Mouse (Mus musculus) urinary bladder, postnatal 14 days (tissue): ENCODE results near the gene Pgr15l.

Experiments used
- DNase-seq: peaks from one replicate; pipeline ENCODE4 v3.0.0; 2021; ENCODE audit warnings: low spot score

Gene Pgr15l

GRCm38 (mm10) chrX:97072369-97072768, at the start of gene Pgr15l:
Gene Pgr15l (plus strand): TSS chrX:97072596.
- DNase-seq: no peak

GRCm38 (mm10) chrX:97027540-97027939, 44.9 kb upstream of the Pgr15l start:
- DNase-seq: no peak

GRCm38 (mm10) chrX:97069816-97070215, 2.6 kb upstream of the Pgr15l start:
- no peak for DNase-seq
